Mouse (Mus musculus) small intestine, adult 2 months (tissue): ENCODE measurements around the gene Gm21987. TPM values are rescaled to one million over a fixed set of nuclear protein-coding genes. Genes with fewer than 3 reads are reported as not detected.

Source experiments
- H3K27ac ChIP-seq: fragments of 200-500 bp; 2 replicates; pipeline ENCODE4 v1.5.1; 2012; ENCODE audit warnings: low read depth, low read length, control low read depth, inconsistent platforms; ENCODE audit not compliant: insufficient read depth
- H3K27me3 ChIP-seq: fragments of 200-500 bp; 2 replicates; pipeline ENCODE4 v1.6.1; 2012; ENCODE audit warnings: mild to moderate bottlenecking, moderate library complexity, low read length, inconsistent platforms; ENCODE audit not compliant: control insufficient read depth, insufficient read depth
- H3K36me3 ChIP-seq: fragments of 200-500 bp; 2 replicates; pipeline ENCODE4 v1.6.1; 2012; ENCODE audit warnings: mild to moderate bottlenecking, low read length, control low read depth, inconsistent platforms; ENCODE audit not compliant: control insufficient read depth, insufficient read depth
- H3K4me1 ChIP-seq: fragments of 200-500 bp; 2 replicates; pipeline ENCODE4 v1.6.1; 2012; ENCODE audit warnings: low read length, inconsistent platforms, mixed read lengths; ENCODE audit not compliant: control insufficient read depth, insufficient read depth, insufficient read length
- H3K4me3 ChIP-seq: fragments of 200-500 bp; 2 replicates; pipeline ENCODE4 v1.5.1; 2012; ENCODE audit warnings: low read depth, mild to moderate bottlenecking, control low read depth, inconsistent platforms, low read length, moderate library complexity
- CTCF ChIP-seq: fragments of 200-500 bp; IDR thresholded peaks from 2 replicates; pipeline ENCODE4 v1.5.1; 2012; ENCODE audit warnings: low read depth, mild to moderate bottlenecking, control low read depth, inconsistent platforms, low read length, moderate library complexity, mixed read lengths; ENCODE audit not compliant: insufficient replicate concordance, insufficient read length; ENCODE audit errors: extremely low read depth
- POLR2A ChIP-seq: fragments of 200-500 bp; IDR thresholded peaks from 2 replicates; pipeline ENCODE4 v1.6.1; 2012; ENCODE audit warnings: low read depth, mild to moderate bottlenecking, control low read depth, inconsistent platforms, low read length, moderate library complexity
- WGBS: fragments of 180-500 bp; shearing (Covaris S2); methylation state at CpG from one replicate; pipeline ENCODE4 v1.1.7; 2018; 5-methylcytosine and 5-hydroxymethylcytosine counted together
- polyA plus RNA-seq: library from polyadenylated mRNA; depleted of rRNA; stranded (reverse); fragments of >200 nt; gene quantifications from 2 replicates; pipeline ENCODE4 v1.2.3, GENCODE M21; 2012

Gene Gm21987
- polyA plus RNA-seq, 1 experiment, result not detected

GRCm38 (mm10) chr16:38376841-38377249 lies 30.0 kb downstream of the Gm21987 start:
- Histone ChIP-seq H3K36me3 (no peaks in the 10 kb centered on the region), H3K27ac (no peak overlapping the region), H3K4me3 (peak overlapping the region; percentile 61), H3K4me1 (peaks cover 8% of the 10 kb centered on the region; the same call in 1 of the 2 replicates), H3K27me3 (no peaks in the 10 kb centered on the region)
- 32% methylated on average over 8 of the region's 8 CpGs for WGBS
- no peak for TF ChIP-seq CTCF
- no peak for TF ChIP-seq POLR2A

GRCm38 (mm10) chr16:38377546-38377945 lies 30.7 kb downstream of the Gm21987 start:
- H3K27ac ChIP-seq, result no peak overlapping the region
- H3K4me1 ChIP-seq, result peaks cover 8% of the 10 kb centered on the region; the same call in 1 of the 2 replicates
- H3K4me3 ChIP-seq, result no peak overlapping the region
- H3K27me3 ChIP-seq, result no peaks in the 10 kb centered on the region
- TF ChIP-seq POLR2A, result no peak
- 88% methylated on average over 6 of the region's 6 CpGs for WGBS
- no peaks in the 10 kb centered on the region for H3K36me3 ChIP-seq

- H3K27ac ChIP-seq, result no peak overlapping the region
- no peak overlapping the region for H3K4me3 ChIP-seq
- WGBS, result 90% methylated on average over 6 of the region's 6 CpGs
- peaks cover 8% of the 10 kb centered on the region; the same call in 1 of the 2 replicates for H3K4me1 ChIP-seq
- no peaks in the 10 kb centered on the region for H3K36me3 ChIP-seq
- no peaks in the 10 kb centered on the region for H3K27me3 ChIP-seq
- no peak for TF ChIP-seq CTCF
- TF ChIP-seq POLR2A, result no peak
Measured at GRCm38 (mm10) chr16:38378591-38378990, 31.8 kb downstream of the Gm21987 start.

GRCm38 (mm10) chr16:38379088-38379487 lies 32.2 kb downstream of the Gm21987 start:
- peaks cover 8% of the 10 kb centered on the region; the same call in 1 of the 2 replicates for H3K4me1 ChIP-seq
- H3K27ac ChIP-seq, result no peak overlapping the region
- 16% methylated on average over 6 of the region's 6 CpGs for WGBS
- H3K36me3 ChIP-seq, result no peaks in the 10 kb centered on the region
- H3K27me3 ChIP-seq, result no peaks in the 10 kb centered on the region
- H3K4me3 ChIP-seq, result no peak overlapping the region
- TF ChIP-seq CTCF (no peak), POLR2A (no peak)

- Histone ChIP-seq H3K27me3 (no peaks in the 10 kb centered on the region), H3K4me1 (peaks cover 8% of the 10 kb centered on the region; the same call in 1 of the 2 replicates), H3K36me3 (no peaks in the 10 kb centered on the region), H3K27ac (no peak overlapping the region), H3K4me3 (no peak overlapping the region)
- WGBS, result 26% methylated on average over 3 of the region's 3 CpGs
- TF ChIP-seq CTCF, result no peak
- no peak for TF ChIP-seq POLR2A
Measured at GRCm38 (mm10) chr16:38379493-38379892, 32.7 kb downstream of the Gm21987 start.

- no peaks in the 10 kb centered on the region for H3K36me3 ChIP-seq
- peaks cover 8% of the 10 kb centered on the region; the same call in 1 of the 2 replicates for H3K4me1 ChIP-seq
- TF ChIP-seq CTCF (no peak), POLR2A (no peak)
- no peak overlapping the region for H3K27ac ChIP-seq
- WGBS, result 90% methylated on average over 3 of the region's 3 CpGs
- no peaks in the 10 kb centered on the region for H3K27me3 ChIP-seq
- H3K4me3 ChIP-seq, result no peak overlapping the region
Measured at GRCm38 (mm10) chr16:38379926-38380325, 33.1 kb downstream of the Gm21987 start.

- Histone ChIP-seq H3K4me3 (no peak overlapping the region), H3K27ac (no peak overlapping the region), H3K4me1 (peaks cover 3% of the 10 kb centered on the region; the same call in 1 of the 2 replicates), H3K36me3 (no peaks in the 10 kb centered on the region), H3K27me3 (no peaks in the 10 kb centered on the region)
- no peak for TF ChIP-seq CTCF
- no peak for TF ChIP-seq POLR2A
- 85% methylated on average over 2 of the region's 2 CpGs for WGBS
Measured at GRCm38 (mm10) chr16:38383683-38384082, 36.8 kb downstream of the Gm21987 start.
